Mouse (Mus musculus) MEL (cell line): ENCODE measurements around the gene Thsd7b. TPM values are rescaled to one million over a fixed set of nuclear protein-coding genes. Genes with fewer than 3 reads are reported as not detected.
"Not testable (repeated sequence)": the region's sequence is repeated elsewhere in the genome, so short reads cannot be mapped to it uniquely, and the experiment has no call there.

Experiments used
- DNase-seq: peaks from one replicate; pipeline ENCODE4 v3.0.0; 2011; ENCODE audit warnings: low read depth, low spot score
- H3K27ac ChIP-seq: 2 replicates; pipeline ENCODE4 v1.5.1; 2012; ENCODE audit warnings: low read depth, mild to moderate bottlenecking, control low read depth, low read length, moderate library complexity; ENCODE audit not compliant: control insufficient read depth
- H3K27me3 ChIP-seq, 2 experiments: fragments of 150-350 bp in 1 of 2; sonication (generic) in 1 of 2; 2 replicates each; pipeline ENCODE4 v1.6.1; 2012; ENCODE audit warnings: low read length in 2 of 2, mild to moderate bottlenecking in 2 of 2, improper control_type of control experiment in 1 of 2, moderate library complexity in 1 of 2; ENCODE audit not compliant: insufficient read depth in 2 of 2, control insufficient read depth in 1 of 2
- H3K36me3 ChIP-seq, 2 experiments: 2 replicates each; pipeline ENCODE4 v1.6.1; 2012 to 2014; ENCODE audit warnings: low read length in 2 of 2, improper control_type of control experiment in 1 of 2, inconsistent platforms in 1 of 2, mild to moderate bottlenecking in 1 of 2; ENCODE audit not compliant: insufficient read depth in 2 of 2, control insufficient read depth in 1 of 2
- H3K4me1 ChIP-seq, 2 experiments: fragments of 150-350 bp in 1 of 2; sonication (generic) in 1 of 2; 2 replicates each; pipeline ENCODE4 v1.6.1; 2012; ENCODE audit warnings: low read length in 2 of 2, improper control_type of control experiment in 1 of 2, mild to moderate bottlenecking in 1 of 2; ENCODE audit not compliant: insufficient read depth in 2 of 2, control insufficient read depth in 1 of 2
- H3K4me3 ChIP-seq, 2 experiments: fragments of 150-350 bp in 1 of 2; sonication (generic) in 1 of 2; 2 replicates each; pipeline ENCODE4 v1.5.1; 2012; ENCODE audit warnings: low read depth in 2 of 2, low read length in 2 of 2, mild to moderate bottlenecking in 2 of 2, moderate library complexity in 2 of 2, control low read depth in 1 of 2, improper control_type of control experiment in 1 of 2; ENCODE audit not compliant: control insufficient read depth in 1 of 2, insufficient read depth in 1 of 2
- H3K79me2 ChIP-seq: 2 replicates; pipeline ENCODE4 v1.6.1; 2012; ENCODE audit warnings: mild to moderate bottlenecking, low read length, moderate library complexity; ENCODE audit not compliant: control insufficient read depth, poor library complexity, insufficient read depth
- H3K9ac ChIP-seq: 2 replicates; pipeline ENCODE4 v1.6.1; 2012; ENCODE audit warnings: low read depth, mild to moderate bottlenecking, control low read depth, low read length, moderate library complexity; ENCODE audit not compliant: control insufficient read depth, poor library complexity, severe bottlenecking
- H3K9me3 ChIP-seq: fragments of 150-350 bp; sonication (generic); replicated peaks from 2 replicates; pipeline ENCODE4 v1.6.1; 2012; ENCODE audit warnings: mild to moderate bottlenecking, low read length, improper control_type of control experiment, moderate library complexity; ENCODE audit not compliant: insufficient read depth
- CTCF ChIP-seq, 3 experiments: IDR thresholded peaks in 2 of 3; conservative IDR thresholded peaks in 1 of 3; 2 replicates each; pipeline ENCODE4 v1.5.1; 2011 to 2012; ENCODE audit warnings: low read length in 3 of 3, low read depth in 2 of 3, mild to moderate bottlenecking in 2 of 3, improper control_type of control experiment in 1 of 3, inconsistent platforms in 1 of 3, mixed read lengths in 1 of 3, moderate library complexity in 1 of 3; ENCODE audit not compliant: control insufficient read depth in 1 of 3, insufficient read depth in 1 of 3, poor library complexity in 1 of 3, severe bottlenecking in 1 of 3
- E2F4 ChIP-seq: IDR thresholded peaks from 2 replicates; pipeline ENCODE4 v1.6.1; 2011; ENCODE audit warnings: low read depth, low read length, improper control_type of control experiment, borderline replicate concordance
- HCFC1 ChIP-seq: IDR thresholded peaks from 2 replicates; pipeline ENCODE4 v1.6.1; 2012; ENCODE audit warnings: low read depth, mild to moderate bottlenecking, inconsistent platforms, low read length, improper control_type of control experiment, moderate library complexity
- KAT2A ChIP-seq: conservative IDR thresholded peaks from 2 replicates; pipeline ENCODE4 v1.6.1; 2012; ENCODE audit warnings: low read depth, low read length, improper control_type of control experiment, inconsistent platforms
- MAZ ChIP-seq: IDR thresholded peaks from 2 replicates; pipeline ENCODE4 v1.6.1; 2012; ENCODE audit warnings: low read depth, mild to moderate bottlenecking, inconsistent platforms, low read length, improper control_type of control experiment
- MYC ChIP-seq: IDR thresholded peaks from 2 replicates; pipeline ENCODE4 v1.6.1; 2011; ENCODE audit warnings: low read depth, mild to moderate bottlenecking, low read length, improper control_type of control experiment, moderate library complexity
- RAD21 ChIP-seq: IDR thresholded peaks from 2 replicates; pipeline ENCODE4 v1.6.1; 2011; ENCODE audit warnings: mild to moderate bottlenecking, low read depth, low read length, improper control_type of control experiment
- RCOR1 ChIP-seq: IDR thresholded peaks from 2 replicates; pipeline ENCODE4 v1.6.1; 2012; ENCODE audit warnings: low read depth, mild to moderate bottlenecking, inconsistent platforms, low read length, improper control_type of control experiment
- SMC3 ChIP-seq: IDR thresholded peaks from 2 replicates; pipeline ENCODE4 v1.6.1; 2011; ENCODE audit warnings: low read depth, low read length, improper control_type of control experiment
- TAL1 ChIP-seq: IDR thresholded peaks from 2 replicates; pipeline ENCODE4 v1.6.1; 2012; ENCODE audit warnings: mild to moderate bottlenecking, inconsistent platforms, low read length, moderate library complexity, mixed read lengths
- TBP ChIP-seq: IDR thresholded peaks from 2 replicates; pipeline ENCODE4 v1.8.0; 2011; ENCODE audit warnings: low read depth, low read length, improper control_type of control experiment
- ZC3H11A ChIP-seq: IDR thresholded peaks from 2 replicates; pipeline ENCODE4 v1.6.1; 2012; ENCODE audit warnings: low read depth, mild to moderate bottlenecking, inconsistent platforms, low read length, improper control_type of control experiment
- polyA plus RNA-seq, 2 experiments: library from polyadenylated mRNA; stranded (reverse) in 1 of 2; unstranded in 1 of 2; fragments of >175 nt in 1 of 2; fragments of >200 nt in 1 of 2; gene quantifications; 2 replicates each; pipeline versions ENCODE4 v1.2.1 to v1.2.4; 2012; ENCODE audit warnings: low replicate concordance in 2 of 2, low read depth in 1 of 2; ENCODE audit not compliant: insufficient read length in 2 of 2, insufficient read depth in 1 of 2, missing spikeins in 1 of 2
- total RNA-seq: library from RNA; depleted of rRNA; stranded (reverse); fragments of 300-350 nt; gene quantifications from 2 replicates; pipeline ENCODE4 v1.2.3, GENCODE M21; 2012

Gene Thsd7b
- total and polyA plus RNA-seq, 3 experiments: not detected

DNA sequence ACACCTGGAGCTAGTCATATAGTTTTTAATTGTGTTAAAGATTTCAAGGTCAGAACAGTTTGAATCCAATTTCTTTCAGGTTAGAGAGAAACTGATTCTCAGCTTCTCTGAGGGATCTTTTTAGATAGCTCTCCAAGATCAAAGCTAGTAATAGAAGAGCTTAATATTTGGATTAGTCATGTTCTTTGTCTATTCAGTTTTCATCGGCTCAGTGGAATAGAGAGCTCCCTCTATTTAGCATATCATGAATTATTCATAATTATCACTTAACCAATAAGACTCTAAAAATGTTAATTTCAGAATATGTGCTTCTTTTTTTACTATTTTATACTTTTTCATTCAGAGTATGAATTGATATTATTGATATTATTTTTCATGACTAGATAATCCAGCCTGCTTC, 897.2 kb downstream of the Thsd7b start:
- H3K36me3 ChIP-seq: no peaks in the 10 kb centered on the region
- H3K4me3 ChIP-seq: no peak overlapping the region
- no peak for TF ChIP-seq RCOR1
- TF ChIP-seq TAL1: no peak
- no peak for TF ChIP-seq MAZ
- no peak for TF ChIP-seq TBP
- no peak for TF ChIP-seq HCFC1
- no peak for TF ChIP-seq MYC
- no peak for TF ChIP-seq E2F4
- H3K79me2 ChIP-seq: no peaks in the 10 kb centered on the region
- no peak overlapping the region for H3K9ac ChIP-seq
- peaks cover 0 to 1% of the 10 kb centered on the region in 2 experiments; a peak in 2 of 4 replicates for H3K27me3 ChIP-seq
- no peak overlapping the region for H3K27ac ChIP-seq
- H3K9me3 ChIP-seq: no peaks in the 10 kb centered on the region
- H3K4me1 ChIP-seq: no peaks in the 10 kb centered on the region
- DNase-seq: no peak

DNA sequence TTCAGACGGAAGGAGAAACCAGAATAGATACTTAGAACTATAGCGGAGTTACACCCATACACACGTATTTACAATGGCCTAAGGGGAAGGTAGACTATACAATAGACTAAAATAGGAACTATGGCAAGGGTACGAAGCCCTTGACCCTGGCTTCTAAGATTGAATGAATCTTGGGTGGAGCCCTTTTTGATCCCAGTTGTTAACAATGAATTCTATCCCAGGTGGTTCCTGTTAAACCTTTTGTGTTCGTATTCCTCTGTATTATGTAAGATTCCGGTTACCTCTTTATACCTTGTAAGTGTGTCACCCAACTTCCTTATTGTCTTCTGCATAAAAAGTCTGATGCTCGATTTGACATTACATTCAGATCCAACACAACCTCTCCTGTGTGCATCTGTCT, 913.7 kb downstream of the Thsd7b start:
- not testable (repeated sequence) for H3K9ac ChIP-seq, H3K27me3 ChIP-seq, H3K36me3 ChIP-seq, H3K79me2 ChIP-seq, H3K27ac ChIP-seq, DNase-seq, H3K4me1 ChIP-seq, H3K9me3 ChIP-seq, H3K4me3 ChIP-seq

- Histone ChIP-seq H3K36me3 (no peaks in the 10 kb centered on the region), H3K27me3 (no peaks in the 10 kb centered on the region; a peak in 2 of 4 replicates), H3K9ac (no peak overlapping the region), H3K4me1 (no peaks in the 10 kb centered on the region; a peak in 1 of 4 replicates), H3K4me3 (no peak overlapping the region), H3K9me3 (no peaks in the 10 kb centered on the region), H3K79me2 (no peaks in the 10 kb centered on the region), H3K27ac (no peak overlapping the region)
- peak; percentile 73 for DNase-seq
- TF ChIP-seq CTCF (IDR thresholded peaks at IDR 0.05 in 2 of 3, conservative IDR thresholded peaks at IDR 0.05 in 1 of 3; ENCODE audit: control insufficient read depth in 1 of 3, insufficient read depth in 1 of 3, low read depth in 2 of 3, low read length in 3 of 3, poor library complexity in 1 of 3, severe bottlenecking in 1 of 3): peak; percentile 41 to 72 (median 61); a peak in 5 of 6 replicates
- peak; percentile 59 for TF ChIP-seq ZC3H11A
- TF ChIP-seq SMC3: peak; percentile 70
- peak; percentile 80 for TF ChIP-seq RAD21
- no peak for TF ChIP-seq KAT2A
These were observed 919.3 kb downstream of the Thsd7b start for GRCm38 (mm10) chr1:130192190-130193028.
